Mouse (Mus musculus): ENCODE measurements at regions not wholly inside any gene's neighbourhood (a gene's known extent, or its start where the extent isn't known, plus 50 kb on each side); places are given as distances from the start of the nearest gene placed in this dataset.

- TF ChIP-seq CTCF (IDR thresholded peaks at IDR 0.05; ENCODE audit: control insufficient read depth, insufficient read depth, insufficient read length) (no peak), MAX (IDR thresholded peaks at IDR 0.05) (no peak), CEBPB (IDR thresholded peaks at IDR 0.05; ENCODE audit: low read depth) (no peak), USF1 (IDR thresholded peaks at IDR 0.05; ENCODE audit: low read depth) (no peak), MYOD1 (IDR thresholded peaks at IDR 0.05; ENCODE audit: control insufficient read depth, insufficient read length, low read depth) (no peak), FOSL1 (IDR thresholded peaks at IDR 0.05; ENCODE audit: insufficient read depth, low read length, poor library complexity, severe bottlenecking) (no peak), MYOG (IDR thresholded peaks at IDR 0.05; ENCODE audit: control insufficient read depth, extremely low read depth, insufficient read length) (no peak)
Observed at GRCm38 (mm10) chr10:111881339-111882211, 90.9 kb upstream of the Krr1 start.

Data from C2C12 (cell line).